Mouse (Mus musculus) hindbrain, embryonic 15.5 days (tissue): ENCODE results near the gene Src. TPM values are rescaled to one million over a fixed set of nuclear protein-coding genes. Genes with fewer than 3 reads are reported as not detected.

Source experiments
- ATAC-seq: fragments of 200-750 bp; cut with Nextera tagmentation; 2 replicates; pipeline ENCODE4 v1.8.0; 2017; ENCODE audit warnings: low read depth, moderate number of reproducible peaks, moderate TSS enrichment; ENCODE audit not compliant: low FRiP score
- H3K27ac ChIP-seq: fragments of 300-500 bp; sonication (generic); replicated peaks from 2 replicates; pipeline ENCODE4 v1.5.1; 2015; ENCODE audit warnings: mild to moderate bottlenecking, inconsistent platforms
- H3K27me3 ChIP-seq: fragments of 300-500 bp; sonication (generic); 2 replicates; pipeline ENCODE4 v1.6.1; 2015; ENCODE audit warnings: control low read depth, inconsistent platforms
- H3K36me3 ChIP-seq: fragments of 300-500 bp; sonication (generic); 2 replicates; pipeline ENCODE4 v1.6.1; 2015; ENCODE audit warnings: control low read depth, inconsistent platforms
- H3K4me1 ChIP-seq: fragments of 300-500 bp; sonication (generic); replicated peaks from 2 replicates; pipeline ENCODE4 v1.6.1; 2015; ENCODE audit warnings: control low read depth, inconsistent platforms
- H3K4me2 ChIP-seq: fragments of 300-500 bp; sonication (generic); 2 replicates; pipeline ENCODE4 v1.6.1; 2015; ENCODE audit warnings: moderate library complexity, mild to moderate bottlenecking, inconsistent platforms
- H3K4me3 ChIP-seq: fragments of 300-500 bp; sonication (generic); 2 replicates; pipeline ENCODE4 v1.5.1; 2015; ENCODE audit warnings: mild to moderate bottlenecking, inconsistent platforms
- H3K9ac ChIP-seq: fragments of 300-500 bp; sonication (generic); 2 replicates; pipeline ENCODE4 v1.6.1; 2015; ENCODE audit warnings: inconsistent platforms
- H3K9me3 ChIP-seq: fragments of 300-500 bp; sonication (generic); 2 replicates; pipeline ENCODE4 v1.6.1; 2016; ENCODE audit warnings: control low read depth, inconsistent platforms
- WGBS: fragments of 180-500 bp; shearing (Covaris S2); methylation state at CpG from one replicate; pipeline ENCODE4 v1.1.7; 2015; 5-methylcytosine and 5-hydroxymethylcytosine counted together
- polyA plus RNA-seq: library from polyadenylated mRNA; unstranded; fragments of >200 nt; fragmentation: Nextera tagmentation; extraction: Ambion mirVana; gene quantifications from 2 replicates; pipeline ENCODE4 v1.2.1, GENCODE M21; 2015

Src gene
- polyA plus RNA-seq, 1 experiment from 2014 or later: 38.4 TPM

DNA sequence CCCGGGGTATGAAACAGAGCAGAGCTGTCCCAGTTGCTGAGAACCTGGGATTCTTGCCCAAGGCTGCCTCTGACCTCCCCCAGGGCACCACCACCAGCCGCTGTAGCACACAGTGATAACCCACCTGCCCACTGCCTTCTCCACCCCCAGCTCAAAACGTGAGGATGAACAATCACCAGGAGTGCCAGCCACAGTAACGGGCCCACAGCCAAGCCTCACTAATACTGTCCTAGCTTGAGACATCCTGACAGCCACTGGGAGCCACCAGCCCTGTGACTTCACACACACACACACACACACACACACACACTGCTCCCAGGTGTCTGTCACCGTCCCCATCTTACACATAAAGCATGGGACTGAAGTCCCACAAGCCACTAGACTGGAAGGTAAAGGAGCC, 22.9 kb upstream of the Src start:
- peaks cover 24% of the 10 kb centered on the region for H3K36me3 ChIP-seq
- H3K27me3 ChIP-seq: no peaks in the 10 kb centered on the region
- H3K4me2 ChIP-seq: no peak overlapping the region
- ATAC-seq: no peak
- H3K27ac ChIP-seq: 0 out of 2 replicates have a peak overlapping the region, but pooled peaks have one; percentile 17
- H3K9ac ChIP-seq: no peak overlapping the region
- 72% methylated on average over 5 of the region's 5 CpGs for WGBS
- H3K9me3 ChIP-seq: no peaks in the 10 kb centered on the region
- 0 out of 2 replicates have a peak, but pooled peaks cover 5% of the 10 kb centered on the region for H3K4me1 ChIP-seq
- no peak overlapping the region for H3K4me3 ChIP-seq

DNA sequence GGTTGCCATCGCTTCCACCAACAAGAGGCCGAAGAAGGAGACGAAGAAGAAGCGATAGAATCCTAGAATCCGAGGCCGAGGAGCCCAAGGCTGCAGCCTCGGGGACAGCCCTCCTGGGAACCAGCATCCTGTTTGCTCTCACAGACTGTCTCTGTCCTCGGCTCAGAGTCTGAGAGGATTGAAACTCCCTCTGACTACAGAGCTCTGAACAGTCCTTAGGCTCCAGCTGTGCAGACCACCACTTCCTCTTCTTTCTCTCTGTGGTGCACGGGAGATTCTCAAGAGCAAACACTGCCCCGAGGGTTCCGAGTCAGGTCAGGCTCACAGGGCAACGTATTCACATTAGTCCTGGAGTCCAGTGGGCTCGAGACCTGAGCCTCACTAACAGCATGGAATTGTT, 22.3 kb upstream of the Src start:
- 66% methylated on average over 13 of the region's 13 CpGs for WGBS
- Histone ChIP-seq H3K36me3 (peaks cover 24% of the 10 kb centered on the region), H3K27ac (peak overlapping the region; percentile 17; the same call in 1 of the 2 replicates)

DNA sequence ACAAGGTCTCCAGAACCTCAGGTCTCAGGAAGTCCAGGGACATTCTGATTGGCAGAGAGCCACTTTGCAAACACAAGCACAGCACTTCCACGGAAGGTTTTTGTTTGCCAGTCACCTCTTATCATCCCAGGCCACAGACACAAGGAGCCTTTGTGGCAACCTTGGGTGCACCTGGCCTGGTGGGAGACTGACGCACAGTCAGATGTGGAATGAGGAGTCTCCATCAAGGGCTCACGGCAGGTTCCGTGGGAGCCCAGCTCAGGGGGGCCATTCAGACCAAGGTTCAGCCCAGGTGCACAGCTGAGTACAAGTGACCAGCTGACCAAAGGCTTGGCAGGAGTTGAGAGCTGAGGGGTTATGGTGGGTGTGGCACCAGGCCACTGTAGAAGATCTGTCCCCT, 20.9 kb upstream of the Src start:
- H3K9ac ChIP-seq: no peak overlapping the region
- no peak overlapping the region for H3K4me3 ChIP-seq
- WGBS: 86% methylated on average over 4 of the region's 4 CpGs
- no peak for ATAC-seq
- no peak overlapping the region for H3K27ac ChIP-seq
- H3K4me2 ChIP-seq: no peak overlapping the region
- H3K9me3 ChIP-seq: no peaks in the 10 kb centered on the region
- H3K36me3 ChIP-seq: peaks cover 24% of the 10 kb centered on the region
- 0 out of 2 replicates have a peak, but pooled peaks cover 5% of the 10 kb centered on the region for H3K4me1 ChIP-seq
- H3K27me3 ChIP-seq: no peaks in the 10 kb centered on the region

More for the DNA sequence above, 22.3 kb upstream of the Src start:
- Histone ChIP-seq H3K9me3 (no peaks in the 10 kb centered on the region), H3K4me1 (0 out of 2 replicates have a peak, but pooled peaks cover 5% of the 10 kb centered on the region), H3K9ac (no peak overlapping the region), H3K27me3 (no peaks in the 10 kb centered on the region), H3K4me3 (no peak overlapping the region), H3K4me2 (no peak overlapping the region)
- ATAC-seq: no peak

DNA sequence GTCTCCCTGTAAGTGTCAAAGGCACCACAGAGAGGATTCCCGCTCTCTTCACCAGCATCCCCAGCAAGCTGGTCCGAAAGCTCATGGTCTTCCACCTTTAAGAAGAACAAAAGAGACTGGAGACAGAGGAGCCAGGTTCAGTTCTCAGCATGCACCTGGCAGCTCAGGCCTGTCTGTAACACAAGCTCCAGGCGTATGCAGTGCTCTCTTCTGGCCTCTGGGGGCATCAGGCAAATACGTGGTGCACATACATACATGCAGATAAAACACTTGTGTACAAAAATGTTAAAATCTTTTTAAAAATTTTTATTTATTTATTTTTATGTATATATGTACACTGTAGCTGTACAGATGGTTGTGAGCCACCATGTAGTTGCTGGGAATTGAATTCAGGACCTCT, 19.7 kb upstream of the Src start:
- Histone ChIP-seq H3K27me3 (no peaks in the 10 kb centered on the region), H3K4me1 (0 out of 2 replicates have a peak, but pooled peaks cover 5% of the 10 kb centered on the region), H3K9me3 (no peaks in the 10 kb centered on the region), H3K4me2 (no peak overlapping the region), H3K36me3 (peaks cover 24% of the 10 kb centered on the region), H3K4me3 (no peak overlapping the region), H3K9ac (no peak overlapping the region), H3K27ac (no peak overlapping the region)
- 96% methylated on average over 4 of the region's 4 CpGs for WGBS
- no peak for ATAC-seq

DNA sequence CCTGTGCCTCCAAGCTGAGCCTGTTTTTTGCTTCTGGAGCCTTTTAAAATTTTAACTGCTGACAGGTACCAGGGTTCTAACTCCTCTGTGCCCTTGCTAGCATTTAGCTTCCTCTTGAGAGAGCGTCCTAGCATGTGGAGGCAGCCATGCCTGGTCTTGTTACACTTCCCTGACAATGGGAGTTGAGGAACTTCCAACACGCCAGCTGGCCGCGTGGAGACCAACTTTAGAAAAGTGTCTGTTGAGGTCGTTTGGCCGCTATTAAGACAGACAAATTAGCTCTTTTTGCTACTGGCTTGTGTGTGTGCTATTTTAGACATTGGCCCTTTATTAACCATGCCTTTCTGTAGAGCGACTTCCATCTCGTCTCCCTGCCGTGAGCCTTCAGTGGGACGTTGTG, 18.4 kb upstream of the Src start:
- no peak for ATAC-seq

DNA sequence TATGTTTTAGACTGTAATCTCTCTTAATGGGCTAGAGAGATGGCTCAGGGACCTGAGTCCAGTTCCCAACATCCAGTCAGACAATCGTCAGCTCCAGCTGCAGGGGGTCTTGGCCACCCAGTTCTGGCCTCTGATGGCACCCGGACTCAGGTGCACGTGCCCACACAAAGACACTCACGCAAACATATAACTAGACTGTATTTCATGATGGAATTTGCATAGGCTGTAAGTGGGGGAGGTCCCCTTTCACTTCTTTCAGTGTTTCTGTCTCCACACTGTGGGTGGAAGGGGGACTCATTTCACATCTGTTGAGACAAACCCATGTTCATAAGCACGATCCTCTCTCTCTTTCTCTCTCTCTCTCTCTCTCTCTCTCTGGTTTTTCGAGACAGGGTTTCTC, 17.8 kb upstream of the Src start:
- WGBS: 91% methylated on average over 6 of the region's 6 CpGs
- Histone ChIP-seq H3K9me3 (no peaks in the 10 kb centered on the region), H3K9ac (no peak overlapping the region), H3K27me3 (no peaks in the 10 kb centered on the region), H3K4me1 (no peaks in the 10 kb centered on the region), H3K4me2 (no peak overlapping the region), H3K4me3 (no peak overlapping the region), H3K36me3 (peaks cover 24% of the 10 kb centered on the region), H3K27ac (no peak overlapping the region)
- ATAC-seq: no peak

More for the DNA sequence above, 18.4 kb upstream of the Src start:
- Histone ChIP-seq H3K36me3 (peaks cover 24% of the 10 kb centered on the region), H3K27me3 (no peaks in the 10 kb centered on the region), H3K9me3 (no peaks in the 10 kb centered on the region), H3K4me2 (no peak overlapping the region), H3K9ac (no peak overlapping the region), H3K4me3 (no peak overlapping the region), H3K4me1 (0 out of 2 replicates have a peak, but pooled peaks cover 5% of the 10 kb centered on the region), H3K27ac (no peak overlapping the region)
- WGBS: 88% methylated on average over 10 of the region's 10 CpGs

DNA sequence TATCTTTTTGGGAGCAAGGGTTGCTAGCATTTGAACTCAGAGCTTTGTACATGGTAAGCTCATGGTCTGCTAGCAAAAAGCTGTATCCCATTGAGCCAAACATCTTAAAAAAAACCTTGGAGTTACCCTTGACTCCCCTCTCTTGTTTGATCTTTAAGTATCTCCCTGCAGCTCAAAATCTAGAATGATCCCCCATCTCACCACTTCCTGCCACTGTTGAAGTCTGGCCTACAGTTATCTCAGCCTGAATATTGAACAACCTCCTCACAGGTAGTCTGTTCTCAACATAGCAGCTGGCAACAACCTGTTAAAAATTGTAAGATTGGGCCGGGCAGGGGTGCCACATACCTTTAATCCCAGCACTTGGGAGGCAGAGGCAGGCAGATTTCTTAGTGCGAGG, 17.0 kb upstream of the Src start:
- Histone ChIP-seq H3K27ac (no peak overlapping the region), H3K36me3 (peaks cover 21% of the 10 kb centered on the region), H3K4me1 (no peaks in the 10 kb centered on the region), H3K4me2 (no peak overlapping the region), H3K9me3 (no peaks in the 10 kb centered on the region), H3K9ac (no peak overlapping the region), H3K27me3 (no peaks in the 10 kb centered on the region), H3K4me3 (no peak overlapping the region)
- WGBS: 99% methylated on average over 2 of the region's 2 CpGs
- no peak for ATAC-seq

DNA sequence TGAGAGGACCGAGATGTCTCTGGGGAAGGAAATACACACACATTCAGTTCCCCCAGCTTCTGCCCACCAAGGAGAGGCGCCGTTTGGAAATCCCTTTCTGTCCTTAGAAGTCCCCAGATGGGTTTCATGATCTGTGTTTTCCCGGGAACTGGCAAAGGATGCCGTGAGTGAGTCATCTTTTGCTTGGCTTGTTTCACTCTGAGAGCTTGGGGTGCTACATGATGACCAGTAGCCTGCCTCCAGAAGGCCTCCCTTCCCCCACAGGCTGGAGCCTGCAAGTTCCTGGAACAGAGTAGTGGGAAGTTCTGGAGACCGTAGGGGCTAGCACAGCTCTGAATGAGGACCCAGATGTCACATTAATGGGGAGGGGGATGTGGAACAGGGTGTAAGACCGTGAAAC, 10.6 kb upstream of the Src start:
- Histone ChIP-seq H3K4me2 (no peak overlapping the region), H3K9me3 (no peaks in the 10 kb centered on the region), H3K27ac (no peak overlapping the region), H3K4me3 (no peak overlapping the region), H3K27me3 (no peaks in the 10 kb centered on the region), H3K4me1 (peaks cover 6% of the 10 kb centered on the region; the same call in 1 of the 2 replicates), H3K36me3 (no peaks in the 10 kb centered on the region), H3K9ac (no peak overlapping the region)
- whole genome bisulfite sequencing: 89% methylated on average over 7 of the region's 7 CpGs
- ATAC-seq: no peak

DNA sequence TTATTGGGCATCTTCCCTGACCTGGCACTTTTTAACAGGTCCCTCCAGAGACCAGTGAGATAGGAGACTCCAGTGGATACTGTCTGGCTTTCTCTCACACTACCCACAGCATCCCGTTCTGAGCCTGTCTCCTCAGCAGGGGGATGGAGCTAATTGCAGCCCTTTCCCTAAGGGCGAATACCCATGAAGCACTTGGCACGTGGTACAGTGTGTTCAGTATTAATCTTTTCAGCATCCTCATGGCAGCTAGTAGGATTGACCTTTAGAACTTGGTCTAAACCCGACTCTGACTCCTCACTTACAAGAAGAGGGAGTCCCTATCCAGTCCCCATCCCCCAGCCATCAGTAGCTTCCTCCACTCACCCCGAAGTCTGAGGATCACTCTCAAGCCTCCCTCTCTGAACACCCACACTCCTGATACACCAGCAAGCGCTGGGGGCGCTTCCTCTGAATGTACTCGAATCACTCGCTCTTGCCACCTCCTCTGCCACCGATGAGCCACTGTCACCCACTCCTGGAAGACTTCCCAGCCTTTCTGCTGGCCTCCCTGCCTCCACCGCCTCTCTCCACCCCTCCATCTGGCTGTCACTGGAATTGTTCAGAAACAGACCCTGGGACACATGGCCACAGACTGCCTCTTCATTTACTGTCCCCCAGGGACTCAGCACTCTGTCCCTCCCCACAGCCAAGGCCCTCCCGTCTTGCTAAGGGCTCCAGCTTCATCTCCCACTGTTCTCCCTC, 8.3 kb upstream of the Src start:
- WGBS: 51% methylated on average over 12 of the region's 12 CpGs
- Histone ChIP-seq H3K9ac (no peak overlapping the region), H3K36me3 (no peaks in the 10 kb centered on the region), H3K9me3 (no peaks in the 10 kb centered on the region), H3K4me3 (no peak overlapping the region), H3K4me2 (no peak overlapping the region), H3K27ac (no peak overlapping the region), H3K27me3 (no peaks in the 10 kb centered on the region), H3K4me1 (peaks cover 6% of the 10 kb centered on the region; the same call in 1 of the 2 replicates)
- ATAC-seq: 0 out of 2 replicates have a peak, but pooled peaks have one; percentile 11

DNA sequence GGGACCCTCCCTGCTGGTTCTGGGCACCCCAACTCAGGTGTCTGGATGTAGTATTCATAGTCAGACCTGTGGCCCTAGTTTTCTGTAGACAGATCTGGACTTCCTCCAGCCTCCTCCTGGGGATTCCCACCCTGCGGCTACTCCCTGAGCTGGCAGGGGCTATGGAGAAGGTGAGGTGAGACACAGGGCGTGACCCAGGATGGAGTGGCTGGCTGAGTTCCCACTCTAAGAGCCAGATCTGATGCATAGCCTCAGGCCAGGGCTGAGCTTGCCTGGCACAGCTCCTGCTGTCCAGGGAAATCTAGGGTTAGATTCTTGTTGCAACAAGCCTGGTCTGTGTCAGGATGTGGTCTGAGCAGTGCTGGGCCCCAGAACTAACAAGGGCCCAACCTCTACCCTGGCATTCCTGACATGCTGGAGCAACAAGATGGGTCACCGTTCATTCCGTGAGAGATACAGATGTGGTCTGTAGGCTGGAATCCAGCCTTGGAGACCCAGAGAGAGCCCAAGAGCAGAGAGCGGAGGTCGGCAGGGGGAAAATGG, 7.0 kb upstream of the Src start:
- H3K4me1 ChIP-seq: peaks cover 6% of the 10 kb centered on the region; the same call in 1 of the 2 replicates
- no peak for ATAC-seq
- H3K9me3 ChIP-seq: no peaks in the 10 kb centered on the region
- no peaks in the 10 kb centered on the region for H3K36me3 ChIP-seq
- H3K9ac ChIP-seq: no peak overlapping the region
- no peak overlapping the region for H3K4me2 ChIP-seq
- no peaks in the 10 kb centered on the region for H3K27me3 ChIP-seq
- WGBS: 92% methylated on average over 6 of the region's 6 CpGs
- no peak overlapping the region for H3K4me3 ChIP-seq
- H3K27ac ChIP-seq: no peak overlapping the region

DNA sequence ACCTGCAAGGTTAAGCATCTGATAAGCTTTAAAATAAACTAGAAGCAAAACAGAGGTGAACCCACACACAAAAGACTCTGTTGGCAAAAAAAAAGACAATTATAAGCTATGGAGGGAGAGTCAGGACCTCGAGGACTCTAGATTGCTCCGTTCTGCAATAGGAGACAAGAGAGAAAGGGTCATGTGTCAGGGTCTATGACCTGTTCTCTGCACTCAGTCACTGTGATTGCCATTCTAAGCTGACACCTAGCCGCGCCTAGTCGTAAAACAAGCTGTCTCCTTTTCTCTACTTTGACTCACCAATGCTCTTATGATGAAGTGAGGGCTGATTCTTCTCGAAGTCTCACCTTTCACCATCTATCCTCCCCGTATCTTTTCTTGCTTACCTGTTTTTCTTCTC, 5.7 kb upstream of the Src start:
- peaks cover 6% of the 10 kb centered on the region; the same call in 1 of the 2 replicates for H3K4me1 ChIP-seq
- H3K27me3 ChIP-seq: no peaks in the 10 kb centered on the region
- H3K36me3 ChIP-seq: no peaks in the 10 kb centered on the region
- no peak overlapping the region for H3K9ac ChIP-seq
- no peak for ATAC-seq
- H3K27ac ChIP-seq: no peak overlapping the region
- H3K9me3 ChIP-seq: no peaks in the 10 kb centered on the region
- H3K4me2 ChIP-seq: no peak overlapping the region
- no peak overlapping the region for H3K4me3 ChIP-seq
- 80% methylated on average over 7 of the region's 7 CpGs for whole genome bisulfite sequencing

DNA sequence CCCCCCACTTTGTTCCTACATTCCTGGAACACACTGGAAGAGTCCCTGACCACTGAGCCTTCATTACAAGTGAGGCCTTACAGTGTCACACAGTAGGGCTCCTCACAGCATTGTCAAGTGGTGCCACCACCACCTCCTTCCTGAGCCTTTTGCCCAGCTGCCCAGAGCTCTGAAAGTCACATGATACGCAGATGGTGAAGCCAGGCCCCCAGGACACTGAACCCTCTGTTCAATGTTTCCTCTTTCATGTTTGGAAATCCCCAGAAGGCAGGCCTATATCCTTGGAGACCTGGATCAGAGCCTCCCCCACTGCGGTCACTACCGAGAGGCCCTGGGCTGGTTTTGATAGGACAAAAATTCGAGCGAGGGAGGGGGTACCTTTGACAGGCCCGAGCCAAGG, 1.0 kb upstream of the Src start:
- no peaks in the 10 kb centered on the region for H3K27me3 ChIP-seq
- H3K9ac ChIP-seq: no peak overlapping the region
- WGBS: 53% methylated on average over 6 of the region's 6 CpGs
- no peaks in the 10 kb centered on the region for H3K9me3 ChIP-seq
- H3K4me2 ChIP-seq: no peak overlapping the region
- ATAC-seq: no peak
- H3K4me3 ChIP-seq: no peak overlapping the region
- no peak overlapping the region for H3K27ac ChIP-seq
- no peaks in the 10 kb centered on the region for H3K36me3 ChIP-seq
- H3K4me1 ChIP-seq: peaks cover 10% of the 10 kb centered on the region
